Mouse (Mus musculus) heart, postnatal 10 days (tissue): Measurements from ENCODE around the gene Zbtb46. TPM values are rescaled to one million over a fixed set of nuclear protein-coding genes. Genes with fewer than 3 reads are reported as not detected.
A peak's percentile ranks its signal among the peaks of the same experiment; 100 is the strongest.

Experiments used
- DNase-seq, 2 experiments: peaks; one replicate each; pipeline ENCODE4 v3.0.0; 2021
- intact Hi-C: fragments of 180-260 bp; cut with DNase I; formaldehyde crosslinking; loops from one replicate; pipeline ENCODE4 v1.15.1; 2025
- total RNA-seq, 2 experiments: library from RNA; stranded (reverse); gene quantifications; 2 replicates each; pipeline ENCODE4 v1.2.3; 2021

Zbtb46 gene
- total RNA-seq, 2 experiments from 2014 or later: 14.8 to 15.9 TPM

- intact Hi-C loops: no loop called here
- peak; percentile 47 to 67 for DNase-seq
Measured at GRCm38 (mm10) chr2:181415945-181416344, 43.3 kb downstream of the Zbtb46 start.

- DNase-seq: no peak
- intact Hi-C loops: loop anchor here (5.0 kb wide), 1 partner anchor 44 kb away; the partner anchor contains the start of gene Zbtb46
Measured at GRCm38 (mm10) chr2:181413141-181413540, 46.1 kb downstream of the Zbtb46 start.

GRCm38 (mm10) chr2:181410760-181411473, 48.3 kb downstream of the Zbtb46 start:
- peak; percentile 82 for DNase-seq
- intact Hi-C loops: loop anchor here (1.0 to 5.0 kb wide), 4 partner anchors 46 to 158 kb away; partner anchors contain the start of genes Tpd52l2 and Zbtb46

- DNase-seq: no peak
- intact Hi-C loops: loop anchor here (2.0 to 5.0 kb wide), 3 partner anchors 48 to 159 kb away; partner anchors contain the start of gene Zbtb46
Measured at GRCm38 (mm10) chr2:181409643-181410042, 49.6 kb downstream of the Zbtb46 start.

GRCm38 (mm10) chr2:181403722-181404121, 55.5 kb downstream of the Zbtb46 start:
- no peak for DNase-seq
- intact Hi-C loops: no loop called here

GRCm38 (mm10) chr2:181401497-181401896, 57.7 kb downstream of the Zbtb46 start:
- intact Hi-C loops: no loop called here
- no peak for DNase-seq

GRCm38 (mm10) chr2:181397207-181397761, 61.9 kb downstream of the Zbtb46 start:
- DNase-seq: peak; percentile 22 to 37
- intact Hi-C loops: loop anchor here (10.0 kb wide), 1 partner anchor 278 kb away; the partner anchor contains the start of gene Sox18

- no peak for DNase-seq
- intact Hi-C loops: loop anchor here (5.0 to 10.0 kb wide), 2 partner anchors 173 to 281 kb away; partner anchors contain the start of gene Sox18
Measured at GRCm38 (mm10) chr2:181394086-181394485, 65.1 kb downstream of the Zbtb46 start.

- DNase-seq: peak; percentile 88 to 93
- intact Hi-C loops: loop anchor here (2.0 to 10.0 kb wide), 4 partner anchors 104 to 282 kb away; partner anchors contain the start of genes Sox18 and Tpd52l2
Measured at GRCm38 (mm10) chr2:181392600-181393213, 66.5 kb downstream of the Zbtb46 start.

- intact Hi-C loops: loop anchor here (5.0 to 10.0 kb wide), 2 partner anchors 176 to 283 kb away; partner anchors contain the start of gene Sox18
Measured at GRCm38 (mm10) chr2:181391541-181391940, 67.7 kb downstream of the Zbtb46 start.

GRCm38 (mm10) chr2:181391022-181391421, 68.2 kb downstream of the Zbtb46 start:
- DNase-seq: no peak
- intact Hi-C loops: loop anchor here (5.0 to 10.0 kb wide), 2 partner anchors 176 to 284 kb away; partner anchors contain the start of gene Sox18

More at GRCm38 (mm10) chr2:181391541-181391940, 67.7 kb downstream of the Zbtb46 start:
- DNase-seq: no peak

GRCm38 (mm10) chr2:181390136-181390870, 68.9 kb downstream of the Zbtb46 start:
- no peak for DNase-seq
- intact Hi-C loops: loop anchor here (5.0 to 10.0 kb wide), 2 partner anchors 177 to 284 kb away; partner anchors contain the start of gene Sox18

GRCm38 (mm10) chr2:181386663-181387210, 72.5 kb downstream of the Zbtb46 start:
- DNase-seq: no peak
- intact Hi-C loops: no loop called here

GRCm38 (mm10) chr2:181385885-181386284, 73.3 kb downstream of the Zbtb46 start:
- intact Hi-C loops: no loop called here

GRCm38 (mm10) chr2:181384919-181385391, 74.3 kb downstream of the Zbtb46 start:
- DNase-seq: peak; percentile 84 to 85
- intact Hi-C loops: no loop called here

More at GRCm38 (mm10) chr2:181385885-181386284, 73.3 kb downstream of the Zbtb46 start:
- peak; percentile 69 to 77 for DNase-seq

GRCm38 (mm10) chr2:181384463-181384862, 74.8 kb downstream of the Zbtb46 start:
- intact Hi-C loops: no loop called here
- no peak for DNase-seq

- intact Hi-C loops: no loop called here
Measured at GRCm38 (mm10) chr2:181381631-181382306, 77.5 kb downstream of the Zbtb46 start.

GRCm38 (mm10) chr2:181381107-181381506, 78.1 kb downstream of the Zbtb46 start:
- intact Hi-C loops: no loop called here

More at GRCm38 (mm10) chr2:181381631-181382306, 77.5 kb downstream of the Zbtb46 start:
- no peak for DNase-seq

GRCm38 (mm10) chr2:181380251-181380650, 79.0 kb downstream of the Zbtb46 start:
- intact Hi-C loops: no loop called here
- DNase-seq: no peak

More at GRCm38 (mm10) chr2:181381107-181381506, 78.1 kb downstream of the Zbtb46 start:
- no peak for DNase-seq
